Comparison of ENCODE assay signal across 10 mouse cellular contexts in genomic region chr2:158242170-158242896, GRCm38 (mm10). TPM values are rescaled to one million over a fixed set of nuclear protein-coding genes. Genes with fewer than 3 reads are reported as not detected.
DNase-seq lines count a peak whose midpoint lies in the region; ATAC-seq and TF ChIP-seq lines count a peak whose summit lies in the region.
"Had no signal": no experiment of that assay in that cellular context is flagged by ENCODE, and none has a peak within 500 bp of the region (broad histone marks: within the 10 kb centered on the region; RNA-seq: fewer than 3 reads in every experiment).

No protein-coding gene starts in this region.

- peaks cover 4% of the 10 kb centered on the region; the same call in 1 of the 2 replicates for H3K9me3 ChIP-seq in hindbrain, embryonic 16.5 days (ENCODE audit: control insufficient read depth, low read length)
- H3K9me3 ChIP-seq in hindbrain, embryonic 13.5 days: no peaks in the 10 kb centered on the region
- no peaks in the 10 kb centered on the region for H3K9me3 ChIP-seq in intestine, embryonic 15.5 days

- no peak overlapping the region for H3K9ac ChIP-seq in hindbrain, embryonic 16.5 days (ENCODE audit: low read depth, low read length)
- no peak overlapping the region for H3K9ac ChIP-seq in hindbrain, embryonic 13.5 days
- no peak overlapping the region for H3K9ac ChIP-seq in intestine, embryonic 15.5 days

- H3K4me2 ChIP-seq in hindbrain, embryonic 16.5 days (ENCODE audit: low read length): no peak overlapping the region
- H3K4me2 ChIP-seq in hindbrain, embryonic 13.5 days: no peak overlapping the region
- H3K4me2 ChIP-seq in intestine, embryonic 15.5 days (replicated peaks): no peak overlapping the region

- H3K4me1 ChIP-seq in hindbrain, embryonic 16.5 days (ENCODE audit: control insufficient read depth, insufficient read depth, low read depth, low read length): no peaks in the 10 kb centered on the region; the same call in 1 of the 2 replicates
- H3K4me1 ChIP-seq in hindbrain, embryonic 13.5 days (replicated peaks): no peaks in the 10 kb centered on the region
- peaks cover 32% of the 10 kb centered on the region for H3K4me1 ChIP-seq in cerebellum, adult 2 months (ENCODE audit: control insufficient read depth, insufficient read depth, low read length)
- 0 out of 2 replicates have a peak, but pooled peaks cover 4% of the 10 kb centered on the region for H3K4me1 ChIP-seq in intestine, embryonic 15.5 days (replicated peaks)
- H3K4me1 ChIP-seq: megakaryocyte, embryonic 14.5 days had no signal

- intact Hi-C loops in gastrocnemius, postnatal 36 days (cut with DNase I): no loop called here
- intact Hi-C loops in left cerebral cortex, postnatal 4 days (cut with DNase I): no loop called here

- no peak overlapping the region for H3K4me3 ChIP-seq in hindbrain, embryonic 16.5 days (ENCODE audit: low read length)
- H3K4me3 ChIP-seq in hindbrain, embryonic 13.5 days: no peak overlapping the region
- no peak overlapping the region for H3K4me3 ChIP-seq in cerebellum, adult 2 months (replicated peaks; ENCODE audit: insufficient read depth, low read depth, low read length)
- no peak overlapping the region for H3K4me3 ChIP-seq in intestine, embryonic 15.5 days (replicated peaks)
- H3K4me3 ChIP-seq: megakaryocyte, embryonic 14.5 days had no signal

- no peak for TF ChIP-seq CTCF in cerebellum, adult 2 months (IDR thresholded peaks at IDR 0.05; ENCODE audit: borderline replicate concordance, insufficient read depth, low read depth, low read length)

- peak; percentile 69 to 81 for DNase-seq in cerebellum, adult 2 months
- DNase-seq in gastrocnemius, postnatal 36 days: peak; percentile 55
- DNase-seq in left cerebral cortex, postnatal 4 days: peak; percentile 86
- DNase-seq: kidney, postnatal 25 days had no signal

- WGBS in hindbrain, embryonic 16.5 days: 79% methylated on average over 18 of the region's 18 CpGs
- 88% methylated on average over 18 of the region's 18 CpGs for WGBS in hindbrain, embryonic 13.5 days
- 23% methylated on average over 18 of the region's 18 CpGs for WGBS in cerebellum, adult 2 months
- WGBS in intestine, embryonic 15.5 days: 86% methylated on average over 18 of the region's 18 CpGs

- 0 out of 2 replicates have a peak, but pooled peaks have one; percentile 42 for ATAC-seq in hindbrain, embryonic 16.5 days
- no peak for ATAC-seq in hindbrain, embryonic 13.5 days (ENCODE audit: low FRiP score)
- ATAC-seq in monocyte, adult 5-6 weeks (replicated peaks; ENCODE audit: insufficient number of reproducible peaks, low FRiP score, low TSS enrichment, poor library complexity, severe bottlenecking): no peak
- ATAC-seq in CD4-positive, CD25-positive, alpha-beta regulatory T cell, adult 4 months: no peak
- ATAC-seq in intestine, embryonic 15.5 days: no peak

- no peaks in the 10 kb centered on the region for H3K36me3 ChIP-seq in hindbrain, embryonic 16.5 days (ENCODE audit: control insufficient read depth, insufficient read depth, low read length)
- no peaks in the 10 kb centered on the region for H3K36me3 ChIP-seq in hindbrain, embryonic 13.5 days
- no peaks in the 10 kb centered on the region for H3K36me3 ChIP-seq in intestine, embryonic 15.5 days

- H3K27ac ChIP-seq in hindbrain, embryonic 16.5 days (ENCODE audit: low read depth, low read length): no peak overlapping the region
- no peak overlapping the region for H3K27ac ChIP-seq in hindbrain, embryonic 13.5 days
- no peak overlapping the region for H3K27ac ChIP-seq in cerebellum, adult 2 months (ENCODE audit: insufficient read depth, low read length)
- no peak overlapping the region for H3K27ac ChIP-seq in intestine, embryonic 15.5 days

- TF ChIP-seq POLR2A in cerebellum, adult 2 months (IDR thresholded peaks at IDR 0.05; ENCODE audit: borderline replicate concordance, insufficient read depth, low read length): no peak

- no peaks in the 10 kb centered on the region for H3K27me3 ChIP-seq in hindbrain, embryonic 16.5 days (replicated peaks; ENCODE audit: control insufficient read depth, insufficient read depth, low read length)
- H3K27me3 ChIP-seq in hindbrain, embryonic 13.5 days: no peaks in the 10 kb centered on the region
- H3K27me3 ChIP-seq in cerebellum, adult 2 months (ENCODE audit: control insufficient read depth, insufficient read depth, low read length): no peaks in the 10 kb centered on the region
- H3K27me3 ChIP-seq in intestine, embryonic 15.5 days (replicated peaks): no peaks in the 10 kb centered on the region

RNA-seq across cellular contexts. Expression of gene D630003M21Rik, which starts 13.3 kb away (rescaled TPM):
- polyA plus RNA-seq in hindbrain, embryonic 16.5 days (2015; fragmentation: Nextera tagmentation; extraction: Ambion mirVana): 1.9 and 2.1 TPM in 2 replicates
- 2.0 and 3.1 TPM in 2 replicates for polyA plus RNA-seq in hindbrain, embryonic 13.5 days (2015; fragmentation: Nextera tagmentation; extraction: Ambion mirVana)
- polyA plus RNA-seq in cerebellum, adult 2 months (2012; rRNA removed): 2.3 and 2.4 TPM in 2 replicates
- total RNA-seq in gastrocnemius, postnatal 36 days (2021): 1 to 10 TPM; 2.2 TPM
- 1 to 10 TPM; 3.1 TPM for total RNA-seq in left cerebral cortex, postnatal 4 days (2021)
- not detected in 3 replicates for total RNA-seq in monocyte, adult 5-6 weeks (2017)
- not detected for polyA plus RNA-seq in CD4-positive, CD25-positive, alpha-beta regulatory T cell, adult 4 months (2017; shearing (Covaris generic))
- 2.5 and 2.6 TPM in 2 replicates for polyA plus RNA-seq in intestine, embryonic 15.5 days (2015; fragmentation: Nextera tagmentation; extraction: Ambion mirVana)

RNA-seq across cellular contexts. Expression of gene Bpi, which starts 15.6 kb away (rescaled TPM):
- not detected in 2 replicates for polyA plus RNA-seq in hindbrain, embryonic 16.5 days (2015; fragmentation: Nextera tagmentation; extraction: Ambion mirVana)
- polyA plus RNA-seq in hindbrain, embryonic 13.5 days (2015; fragmentation: Nextera tagmentation; extraction: Ambion mirVana): not detected in 2 replicates
- not detected in 2 replicates for polyA plus RNA-seq in cerebellum, adult 2 months (2012; rRNA removed)
- total RNA-seq in gastrocnemius, postnatal 36 days (2021): not detected
- total RNA-seq in left cerebral cortex, postnatal 4 days (2021): not detected
- total RNA-seq in monocyte, adult 5-6 weeks (2017): not detected in 3 replicates
- polyA plus RNA-seq in CD4-positive, CD25-positive, alpha-beta regulatory T cell, adult 4 months (2017; shearing (Covaris generic)): not detected
- polyA plus RNA-seq in intestine, embryonic 15.5 days (2015; fragmentation: Nextera tagmentation; extraction: Ambion mirVana): not detected in 2 replicates
